Mouse (Mus musculus): ENCODE data around the gene Cdc42bpa.

Cdc42bpa gene

DNA sequence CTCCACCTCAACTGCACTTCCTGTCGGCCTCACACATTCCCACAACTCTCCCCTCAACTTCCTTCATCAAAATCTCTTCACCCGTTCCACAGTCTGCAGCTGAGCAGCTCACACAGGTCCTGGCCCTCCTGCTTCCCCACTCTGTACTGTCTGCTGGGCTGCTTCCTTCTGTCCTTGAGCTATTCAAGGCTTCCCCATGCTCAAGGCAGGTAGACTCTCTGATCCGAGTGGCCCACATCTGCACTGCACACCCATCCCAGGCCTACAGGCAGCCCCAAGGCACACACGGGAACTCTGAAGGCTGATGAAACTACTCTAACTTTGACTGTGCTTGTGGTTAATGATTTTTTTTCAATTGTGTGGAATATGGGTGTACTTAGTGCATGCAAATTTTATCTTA is 232.6 kb downstream of the Cdc42bpa start:
- peak; percentile 29 for DNase-seq (ENCODE audit: low read depth)

DNA sequence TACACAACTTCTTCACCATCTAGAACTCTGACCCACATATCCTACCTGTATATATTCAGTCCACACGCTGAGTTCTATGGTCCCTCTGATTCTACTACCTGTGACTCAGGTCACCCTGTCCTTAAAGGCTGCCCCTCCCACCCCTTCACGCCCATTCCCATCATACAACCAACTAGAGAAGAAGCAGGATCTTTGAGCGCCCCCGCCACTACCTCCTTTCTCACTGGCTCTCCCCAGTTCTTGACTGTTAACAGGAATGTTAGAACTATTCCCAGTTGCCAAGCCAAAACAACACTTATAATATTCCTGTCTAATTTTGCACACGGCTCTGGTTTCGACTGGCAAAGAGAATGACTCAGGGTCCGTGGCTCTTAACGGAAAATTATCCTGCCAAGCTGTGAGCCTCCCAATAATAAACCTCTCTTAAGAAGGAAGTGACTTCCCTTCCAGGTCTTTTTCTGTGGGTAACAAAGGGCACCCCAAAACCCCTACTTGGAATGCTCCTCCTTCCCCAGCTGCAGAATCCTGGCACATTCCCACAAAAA is 233.2 kb downstream of the Cdc42bpa start:
- DNase-seq (ENCODE audit: low read depth) = no peak

DNA sequence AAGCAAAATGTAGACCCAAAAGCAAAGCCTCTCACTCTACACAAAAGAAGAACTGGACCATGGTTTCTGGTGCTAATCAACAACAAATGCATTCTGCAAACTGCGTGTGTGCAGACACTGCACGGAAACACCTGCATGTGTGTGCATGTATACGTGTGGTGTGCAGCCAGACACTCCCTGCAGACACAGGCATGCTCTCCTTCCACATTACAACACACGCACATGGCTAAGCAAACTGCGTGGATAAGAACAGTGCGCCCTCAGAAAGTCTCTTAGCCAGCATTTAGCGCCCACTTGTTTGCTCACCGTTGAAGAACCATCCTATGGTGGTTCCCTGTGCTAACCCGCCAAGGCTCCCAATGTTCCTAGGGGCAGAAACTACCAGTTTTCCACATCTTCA is 233.8 kb downstream of the Cdc42bpa start:
- peak; percentile 18 for DNase-seq (ENCODE audit: low read depth)

DNA sequence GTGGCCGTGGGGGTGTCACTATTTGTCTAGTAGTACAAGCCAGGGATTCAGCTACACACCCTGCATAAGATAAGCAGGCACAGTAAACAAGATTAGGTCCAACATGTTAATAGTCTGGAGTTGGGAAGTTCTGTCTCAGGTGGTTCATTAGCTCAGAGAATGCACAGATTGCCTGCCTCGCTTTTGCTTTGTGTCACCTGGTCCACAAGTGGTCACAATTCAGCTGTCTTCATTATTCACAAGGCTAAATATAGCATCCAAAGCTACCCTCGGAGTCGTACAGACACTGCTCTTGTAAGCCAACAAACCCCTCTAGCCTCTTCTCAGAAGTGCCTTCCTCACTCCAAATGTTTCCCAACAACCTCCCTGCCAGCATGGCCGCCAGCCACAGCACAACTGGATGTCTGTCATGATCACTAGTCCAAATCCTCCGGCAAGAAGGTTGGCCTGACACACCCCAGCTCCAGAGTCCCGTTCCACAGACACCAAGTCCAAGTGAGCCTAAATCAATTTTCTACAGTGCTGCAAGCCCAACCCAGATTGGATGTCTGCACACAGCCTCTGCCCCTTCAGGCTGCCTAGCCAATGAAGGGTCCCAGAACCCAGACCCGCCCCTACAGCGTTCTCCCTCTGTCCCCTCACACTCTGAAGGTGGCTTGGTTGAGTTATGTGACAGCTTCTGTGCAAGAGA is 234.7 kb downstream of the Cdc42bpa start:
- DNase-seq (ENCODE audit: low read depth) = peak; percentile 60

DNA sequence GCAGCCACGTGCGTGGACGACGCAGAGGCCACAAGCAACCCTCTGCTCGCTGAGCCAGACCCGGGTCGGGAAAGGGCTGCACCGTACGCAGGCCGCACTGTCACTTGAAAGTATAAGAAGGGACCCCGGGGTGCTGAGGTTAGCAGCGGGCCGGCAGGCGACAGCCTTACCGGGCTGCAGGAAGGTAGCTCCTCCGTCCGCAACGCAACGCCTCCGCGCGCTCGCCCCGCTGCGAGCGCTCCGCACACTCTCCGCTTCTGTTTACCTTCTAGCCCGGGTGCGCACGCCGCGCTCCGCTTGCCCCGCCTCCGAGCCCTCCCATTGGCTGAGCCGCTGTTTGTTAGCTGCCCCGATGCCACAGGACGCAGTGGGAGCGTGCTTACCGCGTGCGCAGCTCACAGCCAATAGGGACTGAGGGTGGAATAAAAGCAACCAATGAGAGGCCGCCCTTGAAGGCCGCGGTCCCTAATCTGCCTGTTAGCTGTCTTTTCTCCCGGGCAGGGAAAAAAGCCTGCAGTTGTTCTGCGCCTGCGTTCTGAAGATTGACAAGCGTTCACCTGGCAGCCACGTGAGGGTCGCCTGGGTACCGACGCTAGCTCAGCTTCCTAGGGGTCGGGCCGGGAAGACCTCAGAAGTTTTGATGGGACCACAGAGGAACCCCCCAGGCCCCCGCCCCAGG is 235.6 kb downstream of the Cdc42bpa start:
- peak; percentile 98 for DNase-seq (ENCODE audit: low read depth)

DNA sequence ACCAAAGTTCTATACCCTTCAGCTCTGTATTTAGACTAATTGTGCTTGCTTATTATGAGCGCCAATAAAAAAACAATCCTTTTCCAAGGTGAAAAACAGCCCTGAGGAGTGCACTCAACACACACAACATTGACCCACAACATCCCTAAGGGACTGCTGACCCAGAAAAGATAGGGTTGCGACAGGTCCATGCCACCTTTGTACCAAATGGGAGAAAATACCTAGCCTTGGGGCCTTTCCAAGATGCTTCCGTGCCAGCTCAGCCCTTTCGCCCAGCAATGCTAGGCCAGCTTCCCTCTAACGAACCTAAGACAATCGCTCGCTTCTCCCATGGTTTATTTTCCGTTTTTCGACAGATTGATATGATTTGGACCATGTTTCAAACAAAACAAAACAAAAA is 236.2 kb downstream of the Cdc42bpa start:
- DNase-seq (ENCODE audit: low read depth) = no peak

DNA sequence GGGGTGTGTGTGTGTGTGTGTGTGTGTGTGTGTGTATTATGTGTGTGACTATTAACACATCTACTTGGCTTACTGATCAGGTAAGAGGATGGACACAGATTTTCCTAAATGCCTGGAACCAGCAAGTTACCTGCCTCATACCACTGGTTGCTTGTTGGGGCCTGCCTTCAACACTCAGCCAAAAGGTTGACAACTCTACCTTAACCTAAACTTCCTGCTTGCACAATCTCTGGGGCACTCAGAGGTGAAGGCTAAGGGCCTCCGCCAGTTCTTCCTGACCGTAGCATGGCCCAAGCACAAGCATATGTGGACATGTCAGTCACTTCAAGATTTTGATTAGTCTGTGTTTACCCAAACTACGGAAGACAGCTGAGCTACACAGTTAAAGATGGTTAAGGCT is 237.7 kb downstream of the Cdc42bpa start:
- DNase-seq (ENCODE audit: low read depth) = peak; percentile 43

DNA sequence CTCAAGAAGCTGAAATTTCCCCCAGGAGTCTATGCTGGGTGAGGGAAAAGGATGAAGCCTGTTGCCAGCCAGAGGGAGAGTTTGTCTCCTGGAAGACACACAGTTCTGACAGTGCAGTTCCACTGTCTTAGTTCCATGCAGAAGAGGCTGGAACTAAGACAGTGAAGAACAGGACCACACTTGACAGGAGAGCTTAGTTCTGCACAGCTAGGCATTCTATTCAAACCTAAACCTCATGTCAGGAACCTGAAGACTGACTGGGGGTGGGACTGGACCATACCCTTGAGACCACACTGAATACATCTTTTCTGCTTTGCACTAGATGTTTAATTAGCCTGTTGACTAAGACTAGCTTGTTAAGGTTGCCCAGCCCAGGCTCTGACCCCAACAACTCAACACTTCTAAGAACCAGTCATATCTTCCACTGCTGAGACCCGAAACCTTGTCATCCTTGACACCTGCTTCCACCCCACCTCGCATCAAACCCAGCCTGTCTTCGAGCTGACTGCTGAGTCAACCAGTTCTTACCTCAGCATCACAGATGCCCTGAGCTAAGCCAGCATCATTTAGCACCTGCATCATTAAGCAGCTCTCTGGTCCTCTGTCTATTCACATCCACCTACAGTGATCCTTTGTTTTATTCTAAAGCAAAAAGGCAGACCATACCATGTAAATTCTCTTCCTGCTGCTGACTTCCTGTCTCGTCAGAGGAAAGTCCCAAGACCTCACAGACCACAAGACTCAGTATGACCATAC is 238.9 kb downstream of the Cdc42bpa start, which contains the start of gene Coq8a:
Gene Coq8a (minus strand): TSS at position 644 of the 756 bp plus-strand sequence.
- DNase-seq (ENCODE audit: low read depth) = peak; percentile 88

DNA sequence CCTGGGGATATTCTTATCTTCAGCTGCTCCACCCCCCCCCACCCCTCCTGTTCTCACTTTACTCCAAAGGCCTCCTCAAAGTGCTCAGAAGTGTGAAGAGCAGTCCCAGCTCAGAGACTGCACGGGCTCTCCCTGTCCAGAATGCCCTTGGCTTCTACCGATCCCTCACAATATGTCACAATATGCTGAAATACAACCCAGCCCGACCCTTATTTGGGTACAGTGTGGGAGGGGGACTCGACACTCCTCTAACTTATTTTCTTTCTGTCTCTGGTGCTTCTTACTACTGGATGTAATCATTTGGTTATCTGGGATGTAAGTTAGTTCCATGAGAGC is 239.4 kb downstream of the Cdc42bpa start:
- no peak for DNase-seq (ENCODE audit: low read depth)

DNA sequence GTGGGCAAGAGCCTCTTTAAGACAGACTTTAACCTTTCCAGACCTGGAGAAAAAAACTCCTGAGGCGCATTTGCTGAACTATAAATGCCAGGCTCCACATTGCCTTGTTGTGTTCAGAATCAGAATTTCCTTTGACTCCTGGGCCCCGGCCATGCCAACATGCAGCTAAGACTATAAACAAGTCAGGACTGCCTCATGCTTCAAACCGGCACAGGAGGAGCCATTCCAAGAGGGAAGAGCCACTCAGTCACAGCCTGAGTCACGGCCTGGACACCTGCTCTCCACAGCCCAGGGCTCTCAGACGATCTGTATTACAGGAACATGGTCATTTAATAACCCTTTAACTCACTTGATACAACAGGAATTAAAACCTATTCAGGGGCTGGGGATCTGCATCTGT is 240.4 kb downstream of the Cdc42bpa start:
- DNase-seq (ENCODE audit: low read depth) = no peak

DNA sequence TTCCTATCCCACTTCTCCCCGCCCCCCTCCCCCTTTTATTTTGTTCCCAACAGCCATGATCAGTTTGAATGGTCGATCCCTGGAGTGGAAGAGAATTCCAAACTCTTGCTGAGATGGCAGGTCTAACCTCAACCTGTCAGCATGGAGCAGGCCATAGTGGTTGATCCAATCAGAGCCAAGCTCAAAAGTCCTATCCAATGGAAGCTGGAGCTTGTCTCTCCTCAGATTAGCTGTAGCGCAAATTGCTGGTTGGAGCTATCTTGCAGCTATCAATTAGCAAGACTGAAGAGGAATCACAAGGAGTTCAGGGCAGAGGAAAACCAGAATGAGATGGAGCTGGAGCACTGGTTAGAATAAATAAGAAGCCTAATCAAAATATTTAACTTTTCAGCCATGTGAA is 248.1 kb downstream of the Cdc42bpa start:
- no peak for DNase-seq (ENCODE audit: low read depth)

DNA sequence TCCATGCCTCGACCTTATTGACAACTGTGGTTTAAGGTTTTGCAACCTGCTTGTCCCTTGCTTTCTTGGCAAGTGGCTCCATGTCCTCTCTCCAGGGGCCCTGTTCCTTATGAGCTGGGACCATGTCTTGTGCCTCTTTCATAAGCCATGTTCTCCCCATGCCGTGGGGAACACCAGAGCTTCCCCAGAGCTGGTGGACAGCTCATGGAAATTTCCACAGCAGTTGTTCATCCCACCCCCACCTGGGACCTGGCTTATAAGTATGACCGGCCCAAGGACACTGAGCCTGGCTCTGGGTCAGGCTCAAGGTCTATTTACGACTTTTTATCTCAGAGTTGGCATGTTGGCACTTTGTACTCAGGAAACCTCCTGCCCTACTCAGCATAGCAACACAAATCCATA is 249.8 kb downstream of the Cdc42bpa start:
- DNase-seq (ENCODE audit: low read depth) = no peak

DNA sequence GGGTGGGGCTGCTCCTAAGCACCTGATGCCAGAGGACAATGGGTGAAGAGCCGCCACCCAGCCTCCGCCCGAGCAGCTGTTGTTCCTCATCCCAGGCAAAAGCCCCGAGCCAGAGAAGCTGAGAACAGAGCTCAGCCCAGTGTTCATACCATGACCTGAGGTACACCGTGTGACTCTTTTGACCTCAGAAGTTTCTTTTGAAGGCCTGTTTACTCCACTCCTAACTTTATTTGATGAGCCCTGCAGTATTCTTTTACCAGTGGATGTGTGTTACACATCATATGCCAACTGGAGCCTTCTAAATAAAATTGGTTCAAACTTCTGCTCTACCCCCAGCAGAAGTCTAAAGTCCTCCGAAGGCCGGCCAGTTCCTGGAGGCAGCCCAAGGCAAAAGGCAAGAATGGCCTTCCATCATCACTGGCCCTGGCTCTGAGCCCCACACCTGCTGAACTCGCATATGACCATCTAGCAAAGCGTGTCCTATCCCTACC is 250.6 kb downstream of the Cdc42bpa start:
- no peak for DNase-seq (ENCODE audit: low read depth)

DNA sequence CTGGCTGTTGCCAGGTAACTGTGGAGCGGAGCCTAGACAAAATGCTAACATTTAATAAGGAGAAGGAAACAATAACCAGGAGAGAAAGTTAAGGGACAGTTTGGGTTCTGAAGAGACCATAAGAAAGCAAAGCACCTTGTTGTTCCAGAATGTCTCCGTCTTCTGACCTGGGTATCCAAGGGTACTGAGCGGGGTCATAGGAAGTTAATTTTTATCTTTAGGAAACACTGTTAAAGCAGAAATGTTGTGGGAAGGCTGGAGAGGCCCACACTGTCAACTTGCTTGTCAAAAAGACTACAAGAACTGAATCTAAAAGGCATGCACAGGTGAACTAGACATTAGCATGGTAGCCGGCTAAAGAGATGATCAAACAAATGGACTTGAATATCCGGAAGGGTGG is 252.6 kb downstream of the Cdc42bpa start:
- DNase-seq (ENCODE audit: low read depth) = no peak

DNA sequence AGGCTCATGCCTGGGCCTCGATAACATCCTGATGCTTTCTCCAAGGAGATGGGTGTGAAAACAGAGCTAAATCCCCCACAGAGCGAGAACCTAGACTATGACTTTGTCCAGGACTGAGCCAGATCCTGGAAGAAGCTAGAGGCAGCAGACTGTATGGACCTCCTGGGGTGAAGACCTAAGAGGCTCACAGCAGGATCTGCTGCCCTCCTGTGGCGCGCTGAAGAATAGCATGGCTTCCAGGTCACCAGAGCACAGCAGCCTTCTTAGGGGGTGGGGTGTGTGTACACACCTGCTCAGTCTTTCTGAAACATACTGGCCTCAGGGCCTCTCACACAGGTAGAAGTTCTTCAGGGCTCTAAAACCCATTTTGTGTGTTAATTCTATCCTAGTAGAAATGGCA is 254.8 kb downstream of the Cdc42bpa start:
- DNase-seq (ENCODE audit: low read depth) = peak; percentile 79
